Mouse (Mus musculus): ENCODE measurements around the gene Hipk2.
"Not testable (repeated sequence)": the region's sequence is repeated elsewhere in the genome, so short reads cannot be mapped to it uniquely, and the experiment has no call there.

The Hipk2 gene

DNA sequence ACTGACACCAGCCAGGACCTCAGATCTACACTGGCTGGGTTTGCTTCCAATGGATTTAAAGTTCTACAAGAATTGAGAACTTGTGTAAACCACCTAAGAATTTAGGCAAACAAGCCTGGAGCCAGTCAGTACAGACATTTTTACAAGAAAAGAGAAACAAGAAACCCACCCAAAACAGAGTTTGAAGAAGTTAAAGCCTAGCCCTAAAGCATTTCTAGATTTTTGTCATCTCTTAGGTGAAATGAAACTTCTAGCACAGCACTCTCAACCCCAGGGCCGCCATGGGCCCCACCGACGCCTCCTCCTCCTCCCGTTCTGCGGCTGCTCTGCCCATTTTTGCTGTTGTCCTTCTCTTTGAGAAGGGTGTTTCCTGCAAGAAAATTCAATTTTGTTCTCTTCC is 184.9 kb downstream of the Hipk2 start:
- no peak for DNase-seq

- DNase-seq, result no peak
Observed at GRCm38 (mm10) chr6:38690615-38691014, 185.3 kb downstream of the Hipk2 start.

DNA sequence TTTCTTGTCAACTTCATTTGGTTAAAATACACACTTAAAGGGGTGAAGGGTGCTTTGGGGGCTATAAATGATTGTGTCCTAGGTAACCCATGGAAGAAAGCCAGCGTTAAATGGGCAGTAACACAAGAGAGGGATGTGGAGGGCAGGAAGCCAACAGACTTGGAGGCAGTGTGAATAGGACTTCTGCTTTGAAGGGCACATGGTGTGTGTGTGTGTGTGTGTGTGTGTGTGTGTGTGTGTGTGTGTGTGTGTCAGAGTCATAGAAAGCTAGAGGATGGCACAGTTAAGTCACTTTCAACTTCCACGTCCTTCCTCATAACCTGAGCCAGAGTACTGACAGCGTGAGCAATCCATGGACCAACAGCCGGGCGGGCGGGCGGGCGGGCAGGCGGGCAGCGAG is 187.1 kb downstream of the Hipk2 start:
- no peak for DNase-seq

GRCm38 (mm10) chr6:38687216-38687615 is 188.7 kb downstream of the Hipk2 start:
- peak; percentile 66 for DNase-seq

DNA sequence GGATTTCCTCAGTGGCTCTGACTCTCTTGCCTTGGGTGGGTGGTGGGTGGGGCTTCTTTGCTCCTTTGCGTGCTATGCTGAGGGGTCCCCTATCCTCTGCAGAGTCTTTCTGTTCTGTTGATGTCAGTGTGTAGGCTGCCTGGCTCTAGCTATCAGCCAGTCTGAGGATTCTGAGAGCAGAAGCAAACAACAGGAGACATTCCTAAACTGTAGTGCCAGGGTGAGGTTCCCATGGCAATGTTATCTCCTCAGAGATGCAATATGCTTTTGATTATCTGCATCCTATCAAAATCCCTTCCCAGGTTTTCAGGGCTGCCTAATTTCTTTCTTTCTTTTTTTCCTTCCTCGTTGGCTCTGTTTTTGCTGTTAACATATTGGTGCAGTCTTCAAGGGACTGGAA is 193.4 kb downstream of the Hipk2 start:
- no peak for DNase-seq

DNA sequence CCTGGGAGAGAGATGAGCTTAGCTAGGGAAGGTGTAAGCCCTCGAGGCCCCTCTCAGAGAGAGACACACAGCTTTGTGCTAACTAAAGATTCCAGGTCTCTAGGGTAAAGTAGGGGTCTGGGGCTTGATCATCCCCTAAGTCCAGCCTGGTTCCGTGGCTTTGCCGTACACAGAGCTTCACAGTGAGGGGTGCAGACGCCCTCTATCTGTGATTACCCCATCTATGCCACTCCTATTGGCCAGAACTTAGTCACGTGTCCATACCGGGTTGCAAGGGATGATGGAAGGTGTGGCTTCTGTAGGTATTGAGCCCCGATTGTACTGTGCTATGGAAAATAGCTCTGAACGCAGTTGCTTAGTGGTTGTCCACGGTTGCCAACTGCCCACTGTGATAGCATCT is 198.3 kb downstream of the Hipk2 start:
- DNase-seq, result no peak

- DNase-seq, result no peak
Observed at GRCm38 (mm10) chr6:38676723-38677122, 199.2 kb downstream of the Hipk2 start.

DNA sequence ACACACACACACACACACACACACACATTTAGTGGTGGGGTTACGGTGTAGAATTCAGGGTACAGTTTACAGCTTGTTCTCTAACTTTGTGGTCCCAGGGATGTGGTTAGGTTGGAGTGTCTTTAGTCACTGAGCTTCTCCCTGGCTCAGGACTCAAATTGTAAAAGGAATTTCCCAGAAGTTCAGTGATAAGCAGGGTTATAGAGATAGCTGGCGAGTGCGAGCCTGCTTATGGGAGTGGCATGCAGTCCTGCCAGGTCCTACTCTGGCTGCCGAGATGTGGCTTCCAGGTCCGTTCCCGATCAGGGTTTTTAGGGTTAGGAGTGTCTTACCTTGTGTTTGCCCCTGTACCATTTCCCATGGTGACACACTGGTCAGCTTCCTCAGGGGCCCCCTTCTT is 199.7 kb downstream of the Hipk2 start:
- DNase-seq, result no peak

- DNase-seq, result no peak
Observed at GRCm38 (mm10) chr6:38672011-38672410, 204.0 kb downstream of the Hipk2 start.

GRCm38 (mm10) chr6:38671270-38671669 is 204.7 kb downstream of the Hipk2 start:
- no peak for DNase-seq

DNA sequence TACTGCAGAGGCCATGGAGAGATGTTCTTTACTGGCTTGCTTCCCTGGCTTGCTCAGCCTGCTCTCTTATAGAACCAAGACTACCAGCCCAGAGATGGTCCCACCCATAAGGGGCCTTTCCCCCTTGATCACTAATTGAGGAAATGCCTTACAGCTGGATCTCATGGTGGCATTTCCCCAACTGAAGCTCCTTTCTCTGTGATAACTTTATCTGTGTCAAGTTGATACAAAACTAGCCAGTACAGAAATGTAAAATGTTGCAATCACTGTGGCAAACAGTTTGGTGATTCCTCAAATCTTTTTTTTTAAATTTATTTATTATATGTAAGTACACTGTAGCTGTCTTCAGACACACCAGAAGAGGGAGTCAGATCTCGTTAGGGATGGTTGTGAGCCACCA is 205.5 kb downstream of the Hipk2 start:
- DNase-seq, result not testable (repeated sequence)

DNA sequence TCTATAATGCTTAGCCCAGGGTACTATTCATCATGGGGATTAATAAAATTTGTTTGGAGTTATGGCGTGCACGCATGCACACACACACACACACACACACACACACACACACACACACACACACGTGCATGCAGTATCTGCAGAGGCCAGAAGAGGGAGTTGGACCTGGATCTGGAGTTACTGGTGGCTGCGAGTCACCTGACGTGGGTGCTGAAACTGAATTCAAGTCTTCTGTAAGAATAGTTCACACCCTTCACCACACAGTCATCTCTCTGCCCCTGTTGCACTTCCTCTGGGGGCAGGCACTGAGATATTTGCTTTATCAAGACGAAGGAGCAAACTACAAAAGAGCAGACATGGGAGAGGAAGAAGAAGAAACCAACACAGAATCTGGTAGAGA is 206.4 kb downstream of the Hipk2 start:
- DNase-seq, result peak; percentile 21

DNA sequence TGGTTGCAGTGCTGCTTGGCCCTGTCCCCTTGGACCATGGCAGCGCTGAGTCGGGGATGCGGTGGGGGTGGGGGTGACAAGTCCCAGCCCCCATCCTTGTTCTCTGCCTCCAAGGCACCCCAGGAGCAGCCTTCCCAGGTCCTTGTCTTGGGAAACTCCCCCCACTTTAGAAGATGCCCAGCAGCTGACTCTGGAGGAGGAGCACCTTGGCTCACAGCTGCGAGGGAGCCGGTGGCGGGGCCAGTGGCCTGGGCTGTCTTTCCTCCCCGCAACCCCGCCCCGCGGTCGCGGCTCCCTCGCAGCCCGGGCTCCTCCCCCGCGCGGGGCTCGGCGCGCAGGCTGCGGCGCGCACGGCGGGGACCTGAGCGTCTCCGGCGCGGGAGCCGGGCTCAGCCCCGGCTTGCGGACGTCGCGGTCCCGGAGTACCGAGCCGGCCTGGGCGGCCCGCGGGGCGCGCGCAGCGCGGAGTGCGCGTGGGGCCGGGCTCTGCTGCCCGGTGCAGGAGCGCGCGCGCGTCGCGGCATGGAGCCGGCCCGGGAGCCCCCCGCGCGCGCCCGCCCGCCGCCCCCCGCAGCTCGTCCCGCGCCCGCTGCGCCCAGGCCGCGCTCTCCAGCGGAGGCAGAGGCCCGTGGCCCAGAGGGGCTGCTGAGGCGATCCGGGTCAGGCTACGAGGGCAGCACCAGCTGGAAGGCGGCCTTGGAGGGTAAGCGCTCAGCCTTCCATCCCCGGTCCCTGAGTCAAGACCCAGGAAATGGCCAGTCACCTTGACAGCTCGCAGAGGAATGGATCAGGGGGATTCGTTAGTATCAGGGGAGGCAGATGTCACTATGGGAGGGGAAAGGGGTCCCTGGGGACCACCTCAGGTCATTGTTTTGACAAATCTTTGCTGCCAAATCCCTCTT is 213.0 kb downstream of the Hipk2 start, which contains the start of gene Clec2l:
TSS of gene Clec2l (plus strand) at position 356 of the 902 bp plus-strand sequence.
- peak; percentile 29 for DNase-seq

DNA sequence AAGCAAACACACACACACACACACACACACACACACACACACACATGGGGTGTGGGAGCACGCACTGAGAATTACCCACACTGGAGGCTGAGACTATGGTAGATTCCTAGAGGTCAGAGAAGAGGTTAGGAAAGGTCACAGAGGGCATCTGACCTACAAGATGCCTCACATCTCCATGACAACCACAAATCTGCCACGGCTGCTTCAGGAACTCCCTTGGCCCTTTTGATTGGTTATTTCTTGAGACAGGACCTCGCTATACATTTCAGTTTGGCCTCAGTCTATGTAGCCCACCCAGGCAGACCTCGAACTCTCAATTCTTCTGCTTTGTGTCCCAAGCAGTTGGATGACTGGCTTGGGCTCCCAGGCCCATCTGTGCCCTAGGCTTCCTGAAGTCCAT is 214.3 kb downstream of the Hipk2 start:
- no peak for DNase-seq

GRCm38 (mm10) chr6:38650263-38650937 is 225.6 kb downstream of the Hipk2 start:
- DNase-seq, result peak; percentile 74

DNA sequence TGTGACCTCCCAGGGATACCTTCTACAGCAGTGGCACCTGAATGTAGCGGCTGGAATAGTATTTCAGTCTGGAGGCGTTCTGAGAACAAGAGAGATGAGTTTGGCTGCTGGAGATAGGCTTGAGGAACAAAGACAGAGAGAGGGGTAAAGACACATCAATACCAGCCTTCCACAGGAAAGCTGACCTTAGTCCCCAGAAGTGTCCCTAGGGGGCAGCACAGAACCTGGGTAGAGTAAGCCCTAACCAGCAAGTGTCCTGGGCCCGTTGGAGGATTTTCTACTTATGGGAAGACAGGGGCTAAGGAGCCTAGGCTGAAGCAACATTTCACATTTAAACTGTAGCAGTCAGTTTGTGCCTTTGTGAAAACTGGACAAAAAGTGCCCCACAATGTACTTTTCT is 226.4 kb downstream of the Hipk2 start:
- DNase-seq, result peak; percentile 64
